Mouse (Mus musculus) gastrocnemius, postnatal 25 days (tissue): ENCODE data around the gene Ndst2. TPM values are rescaled to one million over a fixed set of nuclear protein-coding genes. Genes with fewer than 3 reads are reported as not detected.

Experiments
- DNase-seq: peaks from one replicate; pipeline ENCODE4 v3.0.0; 2022
- microRNA-seq, 2 experiments: library from miRNA; unstranded; fragments of <30 nt; microRNA quantifications; one replicate each; pipeline ENCODE4 v1.2.0; 2021; ENCODE audit warnings: borderline replicate concordance in 2 of 2
- total RNA-seq, 2 experiments: library from RNA; stranded (reverse); gene quantifications; 1 replicate in 1 of 2; 2 replicates in 1 of 2; pipeline ENCODE4 v1.2.3; 2021

Ndst2 gene
- total RNA-seq, 2 experiments from 2014 or later: 6.0 to 6.6 TPM

- no peak for DNase-seq
Measured at GRCm38 (mm10) chr14:20700362-20700761, 34.0 kb downstream of the Ndst2 start.

GRCm38 (mm10) chr14:20698515-20698914 lies 35.8 kb downstream of the Ndst2 start:
- no peak for DNase-seq

DNA sequence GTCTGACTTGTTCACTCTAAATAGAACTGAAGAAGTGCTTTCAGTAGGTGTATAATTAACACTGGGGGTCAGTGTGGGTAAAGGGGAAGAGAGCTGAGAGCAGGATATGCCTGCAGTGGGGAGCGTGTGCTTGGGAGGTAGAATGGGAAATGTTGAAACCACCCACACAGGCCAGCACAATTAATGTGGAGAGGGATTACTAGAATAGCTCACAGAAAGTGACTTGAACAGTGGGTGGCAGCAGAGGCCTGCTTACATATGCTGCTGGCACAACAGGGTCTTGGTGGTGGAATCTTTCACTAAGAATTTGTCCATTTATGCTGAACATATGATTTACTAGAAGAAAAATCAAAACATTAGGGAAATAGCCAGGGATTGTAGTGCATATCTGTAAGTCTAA lies 37.4 kb downstream of the Ndst2 start:
- peak; percentile 27 for DNase-seq

GRCm38 (mm10) chr14:20695761-20696520 lies 38.4 kb downstream of the Ndst2 start:
- no peak for DNase-seq

GRCm38 (mm10) chr14:20694884-20695760 lies 39.2 kb downstream of the Ndst2 start, which contains the start of gene Fut11:
Gene Fut11 (plus strand): TSS chr14:20694968.
- peak; percentile 85 for DNase-seq

GRCm38 (mm10) chr14:20694185-20694883 lies 40.0 kb downstream of the Ndst2 start:
- DNase-seq: no peak

DNA sequence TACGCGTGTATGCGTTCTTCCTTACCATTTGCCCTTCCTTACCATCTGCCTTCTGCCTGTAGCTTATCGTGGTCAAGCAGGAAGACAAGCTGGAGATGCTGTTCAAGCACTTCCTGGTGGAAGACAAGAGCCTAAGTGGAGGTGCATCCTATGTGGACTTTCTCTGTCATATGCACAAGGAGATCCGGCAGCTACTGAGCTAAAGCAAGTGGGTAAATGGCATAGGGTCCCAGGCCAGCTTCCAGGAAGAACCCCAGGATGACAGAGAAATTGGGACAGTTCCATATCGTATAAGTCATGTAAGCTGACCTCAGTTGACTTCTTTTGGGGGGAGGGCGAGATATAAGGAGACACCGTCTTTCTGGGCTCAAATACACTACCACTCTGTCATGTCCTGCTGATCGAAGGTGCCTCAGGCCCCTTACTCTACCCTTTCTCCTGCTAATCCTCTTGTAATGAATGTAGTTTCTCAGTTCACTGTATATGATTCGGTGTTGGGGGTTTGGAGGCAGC lies 40.7 kb downstream of the Ndst2 start:
- DNase-seq: no peak

DNA sequence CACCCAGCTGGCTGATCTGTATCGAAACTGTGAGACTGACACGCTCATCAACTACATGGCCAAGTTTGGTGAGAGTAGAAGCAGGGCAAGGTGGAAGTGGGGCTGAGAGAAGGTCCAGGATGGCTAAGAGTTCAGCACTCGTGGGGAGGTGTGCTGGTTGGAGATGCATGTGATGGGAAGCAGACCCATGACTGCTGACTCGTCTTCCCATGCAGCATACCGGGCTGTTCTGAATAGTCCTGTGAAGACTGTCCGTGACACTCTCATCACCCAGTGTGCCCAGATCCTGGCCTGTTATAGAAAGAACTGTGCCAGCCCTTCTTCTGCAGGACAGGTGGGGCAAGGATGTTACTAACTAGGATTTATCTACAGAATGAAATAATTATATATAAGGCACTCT lies 42.6 kb downstream of the Ndst2 start:
- no peak for DNase-seq

- DNase-seq: no peak
Measured at GRCm38 (mm10) chr14:20689009-20689408, 45.4 kb downstream of the Ndst2 start.

DNA sequence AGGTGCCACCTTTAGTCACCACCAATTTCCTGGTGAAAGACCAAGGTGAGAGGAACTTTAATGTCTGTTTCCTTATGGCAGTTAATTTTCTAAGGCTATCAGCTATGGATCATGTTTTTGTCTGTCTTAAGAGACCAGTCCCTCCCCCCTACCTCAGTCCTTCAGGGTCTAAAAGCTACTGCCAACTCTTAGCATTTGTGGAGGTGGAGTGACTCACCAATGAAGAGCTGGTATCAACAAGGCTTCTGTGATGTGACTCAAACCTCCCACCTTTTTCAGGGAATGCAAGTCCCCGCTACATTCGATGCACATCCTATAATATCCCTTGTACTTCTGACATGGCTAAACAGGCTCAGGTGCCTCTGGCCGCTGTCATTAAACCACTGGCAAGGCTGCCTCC lies 47.8 kb downstream of the Ndst2 start:
- no peak for DNase-seq

- DNase-seq: no peak
Measured at GRCm38 (mm10) chr14:20682498-20682897, 51.9 kb downstream of the Ndst2 start.

DNA sequence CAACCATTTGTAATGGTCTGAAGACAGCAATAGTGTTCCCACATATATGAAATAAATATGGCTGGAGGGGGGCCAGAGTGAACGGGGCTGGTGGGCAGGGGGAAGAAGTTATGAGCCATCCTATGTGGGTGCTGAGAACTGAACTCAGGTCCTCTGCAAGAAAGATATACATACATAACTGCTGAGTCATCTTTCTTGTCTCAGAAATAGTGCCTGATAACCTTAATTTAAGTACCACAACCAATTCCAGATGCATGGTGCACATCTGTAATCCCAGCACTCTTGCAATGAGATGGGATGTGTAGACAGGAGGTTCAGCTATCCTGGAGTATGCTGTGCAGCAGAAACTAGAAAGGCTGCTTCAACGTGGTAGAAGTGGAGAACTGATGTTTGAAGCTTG lies 52.6 kb downstream of the Ndst2 start:
- no peak for DNase-seq

- DNase-seq: no peak
Measured at GRCm38 (mm10) chr14:20677906-20678305, 56.5 kb downstream of the Ndst2 start.

DNA sequence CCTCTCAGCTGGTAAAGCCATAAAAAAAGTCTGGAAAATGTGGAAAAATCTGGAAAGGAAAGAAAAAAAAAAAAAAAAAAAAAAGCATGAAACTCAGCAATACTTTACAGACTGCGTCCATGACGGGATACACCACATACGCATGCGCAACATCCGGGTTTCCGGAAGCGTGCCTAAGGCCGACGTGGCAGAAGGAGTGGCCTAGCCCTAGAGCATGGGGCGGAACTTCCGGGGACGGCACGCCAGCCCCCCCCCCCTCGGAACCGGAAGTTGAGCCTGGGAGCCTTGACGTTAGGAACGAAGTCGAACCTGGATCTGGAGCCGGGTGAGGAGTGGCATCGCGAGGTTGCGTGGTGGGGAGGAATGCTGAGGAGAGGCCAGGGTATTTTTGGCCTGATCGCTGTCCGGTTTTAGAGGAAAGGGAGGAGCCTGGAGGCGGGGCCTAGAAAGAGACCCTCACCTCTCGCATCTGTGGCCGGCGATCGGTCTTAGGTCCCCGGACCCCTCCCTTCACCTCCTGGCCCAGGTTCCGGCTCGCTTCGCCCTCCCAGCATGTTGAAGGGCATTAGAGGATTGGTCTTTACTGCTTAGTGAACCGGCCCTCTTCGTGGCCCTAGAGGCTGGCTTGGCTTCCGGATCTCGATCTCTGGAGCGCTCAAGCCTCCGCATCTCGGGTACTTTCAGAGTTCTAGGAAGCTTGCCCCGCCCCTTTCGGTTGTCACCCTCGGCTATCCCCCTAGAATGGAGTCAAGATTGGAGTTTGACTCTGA lies 60.1 kb downstream of the Ndst2 start, which contains the start of gene Sec24c:
Sec24c (plus strand) TSS at position 245 of the 770 bp plus-strand sequence.
- DNase-seq: peak; percentile 95

- DNase-seq: no peak
Measured at GRCm38 (mm10) chr14:20673735-20674063, 60.7 kb downstream of the Ndst2 start.

Small RNA genes lying within 50 kb of the gene (microRNA-seq; reads per million reads assigned to microRNA genes)
- 0 to 0.74 reads per million in 2 experiments for gene Mir6946

Other genes starting within 250 kb of the Ndst2 start
- gene Mss51, start 237.7 kb downstream of the Ndst2 start, total RNA-seq: 10 to 100 TPM in 1 of 2 experiments, 1 to 10 TPM in 1; 3.2 to 27.2 TPM
- 100 to 1,000 TPM; 114 to 140 TPM for gene Ppp3cb, start 188.0 kb downstream of the Ndst2 start, total RNA-seq
- gene Usp54, start 93.5 kb downstream of the Ndst2 start, total RNA-seq: 1 to 10 TPM; 3.8 to 5.1 TPM
- 1,000 to 10,000 TPM; 2,514 to 2,966 TPM for gene Myoz1, start 78.0 kb downstream of the Ndst2 start, total RNA-seq
- gene Synpo2l, start 66.2 kb downstream of the Ndst2 start, total RNA-seq: 100 to 1,000 TPM; 135 to 192 TPM
- 10 to 100 TPM; 65.0 to 68.8 TPM for gene Sec24c, start 60.3 kb downstream of the Ndst2 start, total RNA-seq
- gene Fut11, start 39.6 kb downstream of the Ndst2 start, total RNA-seq: 1 to 10 TPM; 2.7 to 4.0 TPM
- 100 to 1,000 TPM; 110 to 119 TPM for gene Chchd1, start 31.6 kb downstream of the Ndst2 start, total RNA-seq
- 10 to 100 TPM; 33.0 to 33.6 TPM for gene Zswim8, start 27.0 kb downstream of the Ndst2 start, total RNA-seq
- 100 to 1,000 TPM; 149 to 190 TPM for gene Camk2g, start 59.5 kb upstream of the Ndst2 start, total RNA-seq
- 10 to 100 TPM; 19.1 to 19.6 TPM for gene Plau, start 102.1 kb upstream of the Ndst2 start, total RNA-seq
- 10 to 100 TPM; 78.4 to 94.0 TPM for gene Vcl, start 194.8 kb upstream of the Ndst2 start, total RNA-seq